Mouse (Mus musculus): ENCODE measurements around the gene Ankar.

Ankar gene

GRCm38 (mm10) chr1:72593340-72593951 is 106.9 kb downstream of the Ankar start:
- DNase-seq (ENCODE audit: inconsistent age in 2 of 2, low spot score in 1 of 2) = peak; percentile 89 to 94

All from adrenal gland, adult (tissue).